ENCODE assay signal across 14 mouse cellular contexts in genomic region chr3:153144217-153144616, GRCm38 (mm10).
DNase-seq lines count a peak whose midpoint lies in the region; ATAC-seq lines count a peak whose summit lies in the region.
"Had no signal": no experiment of that assay in that cellular context is flagged by ENCODE, and none has a peak within 500 bp of the region (broad histone marks: within the 10 kb centered on the region; RNA-seq: fewer than 3 reads in every experiment).

No protein-coding gene starts in this region.

- H3K9me3 ChIP-seq in hindbrain, embryonic 12.5 days (replicated peaks), result no peaks in the 10 kb centered on the region
- H3K9me3 ChIP-seq in hindbrain, embryonic 10.5 days, result no peaks in the 10 kb centered on the region
- no peaks in the 10 kb centered on the region for H3K9me3 ChIP-seq in neural tube, embryonic 14.5 days (ENCODE audit: control insufficient read depth, low read length)
- H3K9me3 ChIP-seq in neural tube, embryonic 15.5 days (replicated peaks), result no peaks in the 10 kb centered on the region
- H3K9me3 ChIP-seq: embryonic facial prominence, embryonic 12.5 days; liver, embryonic 12.5 days; lung, embryonic 15.5 days had no signal

- no peak for DNase-seq in hindbrain, embryonic 10.5 days (ENCODE audit: low spot score)
- DNase-seq in layer of hippocampus, adult 11-12 months (ENCODE audit: low spot score), result peak; percentile 58
- DNase-seq in layer of hippocampus, postnatal 36 days, result peak; percentile 52 to 57
- no peak for DNase-seq in natural killer cell, adult 2 months (ENCODE audit: low spot score in 2 of 2)
- DNase-seq in heart, postnatal 4 days, result no peak
- DNase-seq: cerebellum, adult 11-12 months; gastrocnemius, postnatal 14 days; thymus, postnatal 4 days had no signal

- ATAC-seq in hindbrain, embryonic 12.5 days (ENCODE audit: low FRiP score), result peak; percentile 13; the same call in 1 of the 2 replicates
- 0 out of 2 replicates have a peak, but pooled peaks have one; percentile 58 for ATAC-seq in neural tube, embryonic 14.5 days (ENCODE audit: low read depth)
- ATAC-seq in neural tube, embryonic 15.5 days (ENCODE audit: low FRiP score), result no peak
- ATAC-seq: liver, embryonic 12.5 days had no signal

- H3K4me3 ChIP-seq in hindbrain, embryonic 12.5 days, result no peak overlapping the region
- no peak overlapping the region for H3K4me3 ChIP-seq in hindbrain, embryonic 10.5 days
- no peak overlapping the region for H3K4me3 ChIP-seq in neural tube, embryonic 14.5 days (ENCODE audit: low read depth, low read length)
- H3K4me3 ChIP-seq in neural tube, embryonic 15.5 days (replicated peaks), result no peak overlapping the region
- H3K4me3 ChIP-seq: embryonic facial prominence, embryonic 12.5 days; liver, embryonic 12.5 days; lung, embryonic 15.5 days had no signal

- no peak overlapping the region for H3K4me2 ChIP-seq in hindbrain, embryonic 12.5 days (replicated peaks)
- no peak overlapping the region for H3K4me2 ChIP-seq in neural tube, embryonic 14.5 days (ENCODE audit: low read depth, low read length)
- H3K4me2 ChIP-seq in neural tube, embryonic 15.5 days, result no peak overlapping the region
- H3K4me2 ChIP-seq: embryonic facial prominence, embryonic 12.5 days; liver, embryonic 12.5 days; lung, embryonic 15.5 days had no signal

- H3K4me1 ChIP-seq in hindbrain, embryonic 12.5 days, result no peaks in the 10 kb centered on the region
- H3K4me1 ChIP-seq in hindbrain, embryonic 10.5 days (replicated peaks), result peaks cover 3% of the 10 kb centered on the region; the same call in 1 of the 2 replicates
- 0 out of 2 replicates have a peak, but pooled peaks cover 4% of the 10 kb centered on the region for H3K4me1 ChIP-seq in neural tube, embryonic 14.5 days (ENCODE audit: control insufficient read depth, insufficient read depth, low read length)
- 0 out of 2 replicates have a peak, but pooled peaks cover 6% of the 10 kb centered on the region for H3K4me1 ChIP-seq in neural tube, embryonic 15.5 days
- H3K4me1 ChIP-seq: lung, embryonic 15.5 days had no signal

- no peaks in the 10 kb centered on the region for H3K27me3 ChIP-seq in hindbrain, embryonic 12.5 days
- no peaks in the 10 kb centered on the region for H3K27me3 ChIP-seq in hindbrain, embryonic 10.5 days (ENCODE audit: insufficient read depth, poor library complexity, severe bottlenecking)
- no peaks in the 10 kb centered on the region for H3K27me3 ChIP-seq in neural tube, embryonic 14.5 days (ENCODE audit: control insufficient read depth, insufficient read depth, low read length)
- H3K27me3 ChIP-seq in neural tube, embryonic 15.5 days (replicated peaks), result no peaks in the 10 kb centered on the region
- H3K27me3 ChIP-seq: embryonic facial prominence, embryonic 12.5 days; liver, embryonic 12.5 days; lung, embryonic 15.5 days had no signal

- 70% methylated on average over 10 of the region's 10 CpGs for WGBS in hindbrain, embryonic 12.5 days
- WGBS in hindbrain, embryonic 10.5 days, result 81% methylated on average over 10 of the region's 10 CpGs
- WGBS in neural tube, embryonic 14.5 days, result 48% methylated on average over 10 of the region's 10 CpGs
- 46% methylated on average over 10 of the region's 10 CpGs for WGBS in neural tube, embryonic 15.5 days

- H3K36me3 ChIP-seq in hindbrain, embryonic 12.5 days, result no peaks in the 10 kb centered on the region
- H3K36me3 ChIP-seq in hindbrain, embryonic 10.5 days, result no peaks in the 10 kb centered on the region
- H3K36me3 ChIP-seq in neural tube, embryonic 14.5 days (ENCODE audit: control insufficient read depth, insufficient read depth, low read length), result no peaks in the 10 kb centered on the region
- H3K36me3 ChIP-seq in neural tube, embryonic 15.5 days, result no peaks in the 10 kb centered on the region
- H3K36me3 ChIP-seq: embryonic facial prominence, embryonic 12.5 days; liver, embryonic 12.5 days; lung, embryonic 15.5 days had no signal

- H3K27ac ChIP-seq in hindbrain, embryonic 12.5 days, result no peak overlapping the region
- no peak overlapping the region for H3K27ac ChIP-seq in hindbrain, embryonic 10.5 days
- H3K27ac ChIP-seq in neural tube, embryonic 14.5 days (ENCODE audit: low read depth, low read length), result no peak overlapping the region
- no peak overlapping the region for H3K27ac ChIP-seq in neural tube, embryonic 15.5 days (replicated peaks)
- H3K27ac ChIP-seq: embryonic facial prominence, embryonic 12.5 days; liver, embryonic 12.5 days; lung, embryonic 15.5 days had no signal

- H3K9ac ChIP-seq in hindbrain, embryonic 12.5 days, result no peak overlapping the region
- H3K9ac ChIP-seq in neural tube, embryonic 14.5 days (replicated peaks; ENCODE audit: low read depth, low read length), result no peak overlapping the region
- H3K9ac ChIP-seq in neural tube, embryonic 15.5 days (replicated peaks), result no peak overlapping the region
- H3K9ac ChIP-seq: embryonic facial prominence, embryonic 12.5 days; liver, embryonic 12.5 days; lung, embryonic 15.5 days had no signal

Comparison
In these comparisons a context has a peak if more than half of its experiments do, and no peak if none do; other contexts are left out.
1. DNase-seq: peak in layer of hippocampus, adult 11-12 months (single experiment) and layer of hippocampus, postnatal 36 days (2 of 2); none in hindbrain, embryonic 10.5 days (single experiment), natural killer cell, adult 2 months (0 of 2) and heart, postnatal 4 days (single experiment).